Comparison of ENCODE assay signal across 9 mouse cellular contexts in the genomic region with DNA sequence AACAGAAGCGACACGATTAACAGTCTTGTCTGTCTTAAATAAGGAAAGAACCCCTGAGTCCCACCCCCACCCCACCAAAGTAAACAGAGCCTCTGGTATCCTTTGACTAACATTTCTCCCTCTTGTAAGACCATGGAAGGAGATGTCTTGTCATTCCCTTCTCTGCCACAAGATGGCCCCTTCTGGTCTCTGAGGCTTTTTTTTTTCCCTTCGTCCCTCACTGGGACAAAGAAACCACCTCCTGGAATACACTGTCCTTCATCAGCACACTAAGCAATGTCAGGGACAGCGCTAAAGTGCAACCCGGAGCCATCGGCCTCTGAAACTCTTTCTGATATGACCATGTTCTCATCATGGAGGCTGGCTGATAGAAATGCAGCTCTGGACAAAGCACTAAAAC.
DNase-seq lines count a peak whose midpoint lies in the region; ATAC-seq and TF ChIP-seq lines count a peak whose summit lies in the region.
"Had no signal": no experiment of that assay in that cellular context is flagged by ENCODE, and none has a peak within 500 bp of the region (broad histone marks: within the 10 kb centered on the region; RNA-seq: fewer than 3 reads in every experiment).

No protein-coding gene starts in this region.

- H3K9me3 ChIP-seq in kidney, embryonic 16.5 days (ENCODE audit: low read length): no peaks in the 10 kb centered on the region
- H3K9me3 ChIP-seq in heart, embryonic 12.5 days (replicated peaks): no peaks in the 10 kb centered on the region
- H3K9me3 ChIP-seq in midbrain, embryonic 10.5 days (replicated peaks): no peaks in the 10 kb centered on the region
- H3K9me3 ChIP-seq: limb, embryonic 12.5 days had no signal

- 43% methylated on average over 6 of the region's 6 CpGs for WGBS in kidney, embryonic 16.5 days
- 28% methylated on average over 6 of the region's 6 CpGs for WGBS in heart, embryonic 12.5 days
- WGBS in midbrain, embryonic 10.5 days: 53% methylated on average over 6 of the region's 6 CpGs

- H3K4me3 ChIP-seq in kidney, embryonic 16.5 days (ENCODE audit: low read length): no peak overlapping the region
- H3K4me3 ChIP-seq in heart, embryonic 12.5 days: no peak overlapping the region
- no peak overlapping the region for H3K4me3 ChIP-seq in layer of hippocampus, adult 2 months
- no peak overlapping the region for H3K4me3 ChIP-seq in midbrain, embryonic 10.5 days
- H3K4me3 ChIP-seq: limb, embryonic 12.5 days had no signal

- no peak overlapping the region for H3K4me2 ChIP-seq in kidney, embryonic 16.5 days (replicated peaks; ENCODE audit: low read depth, low read length)
- H3K4me2 ChIP-seq in heart, embryonic 12.5 days: 0 out of 2 replicates have a peak overlapping the region, but pooled peaks have one; percentile 3
- H3K4me2 ChIP-seq: limb, embryonic 12.5 days had no signal

- no peak for ATAC-seq in kidney, embryonic 16.5 days (ENCODE audit: low FRiP score, low TSS enrichment)
- no peak for ATAC-seq in heart, embryonic 12.5 days (ENCODE audit: insufficient number of reproducible peaks, low FRiP score)

- 0 out of 2 replicates have a peak, but pooled peaks cover 6% of the 10 kb centered on the region for H3K4me1 ChIP-seq in kidney, embryonic 16.5 days (ENCODE audit: insufficient read depth, low read length)
- H3K4me1 ChIP-seq in heart, embryonic 12.5 days (replicated peaks): peaks cover 47% of the 10 kb centered on the region
- peaks cover 44% of the 10 kb centered on the region for H3K4me1 ChIP-seq in midbrain, embryonic 10.5 days

- H3K36me3 ChIP-seq in kidney, embryonic 16.5 days (ENCODE audit: insufficient read depth, low read length): no peaks in the 10 kb centered on the region
- H3K36me3 ChIP-seq in heart, embryonic 12.5 days: no peaks in the 10 kb centered on the region
- H3K36me3 ChIP-seq in midbrain, embryonic 10.5 days: peaks cover 63% of the 10 kb centered on the region

- H3K9ac ChIP-seq in kidney, embryonic 16.5 days (replicated peaks; ENCODE audit: low read length): no peak overlapping the region
- H3K9ac ChIP-seq in heart, embryonic 12.5 days: no peak overlapping the region
- H3K9ac ChIP-seq: limb, embryonic 12.5 days had no signal

- no peaks in the 10 kb centered on the region for H3K27me3 ChIP-seq in kidney, embryonic 16.5 days (ENCODE audit: insufficient read depth, low read length)
- H3K27me3 ChIP-seq in heart, embryonic 12.5 days (replicated peaks): no peaks in the 10 kb centered on the region
- no peaks in the 10 kb centered on the region for H3K27me3 ChIP-seq in midbrain, embryonic 10.5 days (ENCODE audit: low read depth, poor library complexity, severe bottlenecking)
- H3K27me3 ChIP-seq: limb, embryonic 12.5 days had no signal

- H3K27ac ChIP-seq in kidney, embryonic 16.5 days (ENCODE audit: low read length): no peak overlapping the region
- no peak overlapping the region for H3K27ac ChIP-seq in heart, embryonic 12.5 days (ENCODE audit: poor library complexity, severe bottlenecking)
- H3K27ac ChIP-seq in layer of hippocampus, adult 2 months: peak overlapping the region; percentile 0; the same call in 1 of the 2 replicates
- H3K27ac ChIP-seq in midbrain, embryonic 10.5 days (replicated peaks): peak overlapping the region; percentile 73
- H3K27ac ChIP-seq: limb, embryonic 12.5 days had no signal

- peak; percentile 36 for DNase-seq in kidney, adult 11 months
- peak; percentile 82 for DNase-seq in NIH3T3 (ENCODE audit: low read depth)
- peak; percentile 64 to 83 for DNase-seq in cerebellum, postnatal 25 days
- peak; percentile 78 to 80 for DNase-seq in layer of hippocampus, adult 2 months (ENCODE audit: low spot score in 2 of 2)
- DNase-seq in midbrain, embryonic 10.5 days (ENCODE audit: low spot score): peak; percentile 57
- DNase-seq in thymus, postnatal 25 days: peak; percentile 54

- peak; percentile 83 for TF ChIP-seq CTCF in layer of hippocampus, adult 2 months (conservative IDR thresholded peaks at IDR 0.05)

Comparison
In these comparisons a context has a peak if more than half of its experiments do, and no peak if none do; other contexts are left out.
1. H3K27ac ChIP-seq: peak in layer of hippocampus, adult 2 months (single experiment) and midbrain, embryonic 10.5 days (single experiment); none in kidney, embryonic 16.5 days (single experiment) and heart, embryonic 12.5 days (single experiment).
2. Peak in every context shown above with its lines, with median percentiles within 50 percentile points of each other: DNase-seq.